Comparison of ENCODE assay signal across 20 mouse cellular contexts in genomic region chr9:8703956-8704355, GRCm38 (mm10).
"Had no signal": no experiment of that assay in that cellular context is flagged by ENCODE, and none has a peak within 500 bp of the region (broad histone marks: within the 10 kb centered on the region; RNA-seq: fewer than 3 reads in every experiment).

No protein-coding gene starts in this region.

- DNase-seq: liver, embryonic 13.5 days; liver, postnatal 0 days; lung, adult 2 months; lung, postnatal 10 days; retina, postnatal 1 day; right cerebral cortex, adult 18-20 months; right cerebral cortex, postnatal 25 days; right cerebral cortex, postnatal 4 days; spleen, adult 18-20 months; thymus, adult 2 months; thymus, postnatal 25 days had no signal

- H3K27ac ChIP-seq: liver, embryonic 13.5 days; liver, embryonic 15.5 days; macrophage; midbrain, embryonic 13.5 days; midbrain, embryonic 15.5 days; neural tube, embryonic 13.5 days; neural tube, embryonic 15.5 days had no signal

- H3K4me2 ChIP-seq: liver, embryonic 13.5 days; liver, embryonic 15.5 days; midbrain, embryonic 11.5 days; midbrain, embryonic 13.5 days; midbrain, embryonic 15.5 days; neural tube, embryonic 13.5 days; neural tube, embryonic 15.5 days had no signal

- H3K9ac ChIP-seq: liver, embryonic 13.5 days; liver, embryonic 15.5 days; liver, postnatal 0 days; midbrain, embryonic 13.5 days; midbrain, embryonic 15.5 days; neural tube, embryonic 13.5 days; neural tube, embryonic 15.5 days had no signal

- H3K9me3 ChIP-seq: liver, embryonic 13.5 days; liver, embryonic 15.5 days; megakaryocyte, embryonic 14.5 days; midbrain, embryonic 13.5 days; midbrain, embryonic 15.5 days; neural tube, embryonic 13.5 days; neural tube, embryonic 15.5 days had no signal

- H3K4me3 ChIP-seq: liver, embryonic 13.5 days; liver, embryonic 15.5 days; megakaryocyte, embryonic 14.5 days; midbrain, embryonic 13.5 days; midbrain, embryonic 15.5 days; myocyte; neural tube, embryonic 13.5 days; neural tube, embryonic 15.5 days had no signal

- H3K27me3 ChIP-seq: liver, embryonic 13.5 days; liver, embryonic 15.5 days; megakaryocyte, embryonic 14.5 days; midbrain, embryonic 13.5 days; midbrain, embryonic 15.5 days; neural tube, embryonic 13.5 days; neural tube, embryonic 15.5 days had no signal

- H3K36me3 ChIP-seq: liver, embryonic 13.5 days; liver, embryonic 15.5 days; midbrain, embryonic 13.5 days; midbrain, embryonic 15.5 days; neural tube, embryonic 13.5 days; neural tube, embryonic 15.5 days had no signal

- ATAC-seq: liver, postnatal 0 days; midbrain, embryonic 13.5 days; midbrain, embryonic 15.5 days had no signal

- H3K4me1 ChIP-seq: liver, embryonic 13.5 days; liver, embryonic 15.5 days; midbrain, embryonic 13.5 days; midbrain, embryonic 15.5 days; neural tube, embryonic 13.5 days; neural tube, embryonic 15.5 days had no signal
